Mouse (Mus musculus) kidney, embryonic 14.5 days (tissue): ENCODE measurements around the gene Med14. TPM values are rescaled to one million over a fixed set of nuclear protein-coding genes. Genes with fewer than 3 reads are reported as not detected.

Experiments used
- ATAC-seq: fragments of 200-750 bp; cut with Nextera tagmentation; 2 replicates; pipeline ENCODE4 v1.8.0; 2017; ENCODE audit warnings: moderate number of reproducible peaks, mild to moderate bottlenecking, moderate TSS enrichment, moderate library complexity; ENCODE audit not compliant: low FRiP score, low TSS enrichment
- H3K27ac ChIP-seq: fragments of 300-500 bp; sonication (generic); 2 replicates; pipeline ENCODE4 v1.5.1; 2014; ENCODE audit warnings: low read depth, mild to moderate bottlenecking, low read length, moderate library complexity, mixed read lengths
- H3K27me3 ChIP-seq: fragments of 300-500 bp; sonication (generic); 2 replicates; pipeline ENCODE4 v1.6.1; 2014; ENCODE audit warnings: mild to moderate bottlenecking, low read length; ENCODE audit not compliant: control insufficient read depth, insufficient read depth
- H3K36me3 ChIP-seq: fragments of 300-500 bp; sonication (generic); 2 replicates; pipeline ENCODE4 v1.6.1; 2014; ENCODE audit warnings: low read length, mixed read lengths; ENCODE audit not compliant: control insufficient read depth, insufficient read depth
- H3K4me1 ChIP-seq: fragments of 300-500 bp; sonication (generic); 2 replicates; pipeline ENCODE4 v1.6.1; 2014; ENCODE audit warnings: low read length, mixed read lengths; ENCODE audit not compliant: control insufficient read depth, insufficient read depth
- H3K4me2 ChIP-seq: fragments of 300-500 bp; sonication (generic); replicated peaks from 2 replicates; pipeline ENCODE4 v1.6.1; 2014; ENCODE audit warnings: low read depth, mild to moderate bottlenecking, low read length
- H3K4me3 ChIP-seq: fragments of 300-500 bp; sonication (generic); 2 replicates; pipeline ENCODE4 v1.5.1; 2014; ENCODE audit warnings: mild to moderate bottlenecking, low read length
- H3K9ac ChIP-seq: fragments of 300-500 bp; sonication (generic); 2 replicates; pipeline ENCODE4 v1.6.1; 2014; ENCODE audit warnings: low read depth, mild to moderate bottlenecking, low read length, moderate library complexity
- H3K9me3 ChIP-seq: fragments of 300-500 bp; sonication (generic); 2 replicates; pipeline ENCODE4 v1.6.1; 2016; ENCODE audit warnings: low read length; ENCODE audit not compliant: control insufficient read depth
- WGBS: fragments of 180-500 bp; shearing (Covaris S2); extraction: QIAGEN DNeasy Blood & Tissue Kit; methylation state at CpG from one replicate; pipeline ENCODE4 v1.1.7; 2014; 5-methylcytosine and 5-hydroxymethylcytosine counted together
- polyA plus RNA-seq: library from polyadenylated mRNA; unstranded; fragments of >200 nt; fragmentation: Nextera tagmentation; extraction: Ambion mirVana; gene quantifications from 2 replicates; pipeline ENCODE4 v1.2.1, GENCODE M21; 2014

Gene Med14
- 14.1 and 22.1 TPM in 2 replicates for polyA plus RNA-seq

DNA sequence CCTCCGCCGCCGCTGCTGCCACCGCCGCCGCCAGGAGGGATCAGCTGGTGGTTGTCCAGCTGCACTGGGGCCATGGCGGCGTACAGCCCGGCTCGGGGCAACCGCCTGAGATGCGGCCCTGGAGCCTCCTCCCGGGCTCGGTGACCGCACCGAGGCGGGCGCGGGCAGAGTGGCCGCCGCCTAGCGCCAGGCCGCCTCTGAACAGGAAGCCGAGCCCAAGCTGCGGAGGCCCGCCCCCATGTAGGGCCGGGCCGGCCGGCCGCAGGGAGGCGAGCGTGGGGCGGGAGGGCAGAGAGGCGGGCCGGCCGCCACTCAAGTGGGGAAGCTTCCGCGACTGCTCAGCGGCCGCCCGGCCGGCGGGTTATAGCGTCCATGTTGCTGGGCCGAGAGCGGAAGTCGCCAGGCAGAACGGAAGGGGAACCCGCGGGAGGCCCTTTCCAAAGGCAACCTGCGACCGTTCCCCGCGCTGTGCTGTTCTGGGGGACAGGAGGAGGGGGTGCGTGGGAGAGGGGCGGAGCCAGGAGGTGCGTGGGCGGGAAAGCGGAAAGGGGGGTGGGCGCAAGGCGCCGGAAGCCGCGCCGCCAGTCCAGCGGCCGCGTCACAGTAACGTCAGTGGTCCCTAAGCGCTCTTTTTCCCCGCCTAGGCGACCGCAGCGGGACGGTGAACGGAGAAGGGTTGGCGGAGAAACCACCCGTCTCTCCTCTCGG, at the start of gene Med14:
TSS of gene Med14 (minus strand) at position 448 of the 708 bp plus-strand sequence.
- peak; percentile 98 for ATAC-seq
- WGBS, result 12% methylated on average over 65 of the region's 79 CpGs

GRCm38 (mm10) chrX:12800559-12800958, 38.7 kb upstream of the Med14 start:
- no peaks in the 10 kb centered on the region for H3K9me3 ChIP-seq
- no peak overlapping the region for H3K9ac ChIP-seq
- no peaks in the 10 kb centered on the region for H3K4me1 ChIP-seq
- WGBS, result 75% methylated on average over 4 of the region's 4 CpGs
- no peak for ATAC-seq
- H3K36me3 ChIP-seq, result no peaks in the 10 kb centered on the region
- no peaks in the 10 kb centered on the region for H3K27me3 ChIP-seq
- no peak overlapping the region for H3K4me3 ChIP-seq
- no peak overlapping the region for H3K4me2 ChIP-seq
- H3K27ac ChIP-seq, result no peak overlapping the region

More for the DNA sequence above, at the start of gene Med14:
- peak within 1 kb of the TSS; percentile 78 for H3K9ac ChIP-seq
- H3K4me2 ChIP-seq, result peak within 1 kb of the TSS; percentile 47
- H3K4me3 ChIP-seq, result peak within 1 kb of the TSS; percentile 68
- peak within 1 kb of the TSS; percentile 93 for H3K27ac ChIP-seq
- peaks cover 8% of the 10 kb centered on the region for H3K27me3 ChIP-seq
- no peaks in the 10 kb centered on the region for H3K9me3 ChIP-seq
- H3K4me1 ChIP-seq, result no peaks in the 10 kb centered on the region
- no peaks in the 10 kb centered on the region for H3K36me3 ChIP-seq

- no peaks in the 10 kb centered on the region for H3K9me3 ChIP-seq
- H3K4me3 ChIP-seq, result no peak overlapping the region
- no peak for ATAC-seq
- H3K27ac ChIP-seq, result no peak overlapping the region
- H3K4me1 ChIP-seq, result no peaks in the 10 kb centered on the region
- WGBS, result 63% methylated on average over 2 of the region's 2 CpGs
- no peaks in the 10 kb centered on the region for H3K27me3 ChIP-seq
- no peak overlapping the region for H3K9ac ChIP-seq
- H3K36me3 ChIP-seq, result no peaks in the 10 kb centered on the region
- no peak overlapping the region for H3K4me2 ChIP-seq
Measured at GRCm38 (mm10) chrX:12794842-12795241, 33.0 kb upstream of the Med14 start.

- 86% methylated on average over 4 of the region's 4 CpGs for WGBS
- Histone ChIP-seq H3K36me3 (no peaks in the 10 kb centered on the region), H3K4me3 (no peak overlapping the region), H3K27me3 (no peaks in the 10 kb centered on the region), H3K9me3 (no peaks in the 10 kb centered on the region), H3K27ac (no peak overlapping the region), H3K4me1 (no peaks in the 10 kb centered on the region), H3K4me2 (no peak overlapping the region), H3K9ac (no peak overlapping the region)
- no peak for ATAC-seq
Measured at GRCm38 (mm10) chrX:12791674-12792340, 29.9 kb upstream of the Med14 start.

- H3K27ac ChIP-seq, result no peak overlapping the region
- no peaks in the 10 kb centered on the region for H3K36me3 ChIP-seq
- H3K4me3 ChIP-seq, result no peak overlapping the region
- no peak for ATAC-seq
- 75% methylated on average over 3 of the region's 3 CpGs for WGBS
- no peak overlapping the region for H3K4me2 ChIP-seq
- no peaks in the 10 kb centered on the region for H3K9me3 ChIP-seq
- H3K9ac ChIP-seq, result no peak overlapping the region
- no peaks in the 10 kb centered on the region for H3K4me1 ChIP-seq
- no peaks in the 10 kb centered on the region for H3K27me3 ChIP-seq
Measured at GRCm38 (mm10) chrX:12773236-12773635, 11.4 kb upstream of the Med14 start.

GRCm38 (mm10) chrX:12771561-12771960, 9.7 kb upstream of the Med14 start:
- H3K4me3 ChIP-seq, result no peak overlapping the region
- no peak overlapping the region for H3K27ac ChIP-seq
- H3K27me3 ChIP-seq, result no peaks in the 10 kb centered on the region
- H3K4me1 ChIP-seq, result no peaks in the 10 kb centered on the region
- H3K36me3 ChIP-seq, result no peaks in the 10 kb centered on the region
- no peak overlapping the region for H3K4me2 ChIP-seq
- no peak overlapping the region for H3K9ac ChIP-seq
- no peaks in the 10 kb centered on the region for H3K9me3 ChIP-seq
- WGBS, result 67% methylated on average over 2 of the region's 2 CpGs
- no peak for ATAC-seq

DNA sequence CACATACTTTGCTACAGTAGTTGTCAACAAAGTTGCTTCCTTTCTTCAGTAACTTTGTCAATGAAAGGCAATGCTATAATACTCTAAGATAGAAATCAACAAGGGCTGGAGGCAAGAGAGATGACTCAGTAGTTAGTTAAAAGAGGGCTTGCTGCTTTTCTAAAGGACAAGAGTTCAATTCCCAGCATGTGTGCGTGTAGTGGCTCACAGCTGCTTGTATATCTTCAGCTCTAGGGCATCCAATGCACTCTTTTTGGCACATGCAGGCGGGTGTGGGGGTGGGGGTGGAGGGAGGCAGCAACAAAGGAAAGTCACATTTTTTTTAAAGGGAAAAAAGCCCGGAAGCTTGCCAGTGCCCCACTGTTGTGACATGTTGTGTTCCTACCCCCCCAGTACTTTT, 6.7 kb upstream of the Med14 start:
- Histone ChIP-seq H3K4me2 (no peak overlapping the region), H3K27ac (no peak overlapping the region), H3K27me3 (no peaks in the 10 kb centered on the region), H3K36me3 (no peaks in the 10 kb centered on the region), H3K9me3 (no peaks in the 10 kb centered on the region), H3K4me1 (no peaks in the 10 kb centered on the region), H3K4me3 (no peak overlapping the region), H3K9ac (no peak overlapping the region)
- ATAC-seq, result no peak
- WGBS, result 64% methylated on average over 3 of the region's 3 CpGs

DNA sequence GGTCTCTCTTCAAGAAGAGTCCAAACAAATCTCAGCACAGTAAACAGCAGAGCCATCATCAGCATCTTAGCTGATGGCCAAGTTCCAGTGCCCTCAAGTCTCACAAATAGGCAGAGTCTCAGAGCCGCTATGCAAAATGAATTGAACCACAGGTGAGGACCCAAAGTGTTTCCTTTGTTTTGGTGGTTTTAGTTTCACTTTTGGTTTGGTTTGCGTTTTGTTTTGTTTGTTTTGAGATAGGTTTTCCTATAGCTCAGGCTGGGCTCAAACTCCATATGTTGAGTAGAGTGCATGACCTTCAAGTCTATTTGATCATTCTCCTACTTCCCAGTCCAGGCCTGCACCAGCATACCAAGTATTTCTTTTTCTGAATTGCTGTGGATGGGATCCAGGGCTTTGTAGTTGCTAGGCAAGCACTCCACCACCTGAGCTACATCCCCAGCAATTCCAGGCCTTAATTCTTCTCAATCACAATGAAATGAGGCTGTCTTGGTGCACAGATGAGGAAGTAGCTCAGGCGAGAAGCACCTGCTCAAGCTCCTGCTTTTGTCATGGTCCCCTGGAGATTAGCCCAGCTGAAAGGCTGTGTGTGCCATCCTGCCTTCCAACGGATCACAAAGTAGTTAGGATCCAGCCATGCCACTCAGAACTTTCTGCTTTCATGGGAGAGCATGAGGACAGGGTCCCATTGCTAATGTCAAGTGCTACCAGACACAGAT, 5.1 kb upstream of the Med14 start:
- 74% methylated on average over 4 of the region's 4 CpGs for WGBS
- H3K4me1 ChIP-seq, result no peaks in the 10 kb centered on the region
- no peak for ATAC-seq

More for the DNA sequence above, 5.1 kb upstream of the Med14 start:
- Histone ChIP-seq H3K36me3 (no peaks in the 10 kb centered on the region), H3K9me3 (no peaks in the 10 kb centered on the region), H3K4me3 (no peak overlapping the region), H3K9ac (no peak overlapping the region), H3K4me2 (no peak overlapping the region), H3K27me3 (peaks cover 2% of the 10 kb centered on the region), H3K27ac (no peak overlapping the region)
